ENCODE assay signal across 14 mouse cellular contexts in the genomic region with DNA sequence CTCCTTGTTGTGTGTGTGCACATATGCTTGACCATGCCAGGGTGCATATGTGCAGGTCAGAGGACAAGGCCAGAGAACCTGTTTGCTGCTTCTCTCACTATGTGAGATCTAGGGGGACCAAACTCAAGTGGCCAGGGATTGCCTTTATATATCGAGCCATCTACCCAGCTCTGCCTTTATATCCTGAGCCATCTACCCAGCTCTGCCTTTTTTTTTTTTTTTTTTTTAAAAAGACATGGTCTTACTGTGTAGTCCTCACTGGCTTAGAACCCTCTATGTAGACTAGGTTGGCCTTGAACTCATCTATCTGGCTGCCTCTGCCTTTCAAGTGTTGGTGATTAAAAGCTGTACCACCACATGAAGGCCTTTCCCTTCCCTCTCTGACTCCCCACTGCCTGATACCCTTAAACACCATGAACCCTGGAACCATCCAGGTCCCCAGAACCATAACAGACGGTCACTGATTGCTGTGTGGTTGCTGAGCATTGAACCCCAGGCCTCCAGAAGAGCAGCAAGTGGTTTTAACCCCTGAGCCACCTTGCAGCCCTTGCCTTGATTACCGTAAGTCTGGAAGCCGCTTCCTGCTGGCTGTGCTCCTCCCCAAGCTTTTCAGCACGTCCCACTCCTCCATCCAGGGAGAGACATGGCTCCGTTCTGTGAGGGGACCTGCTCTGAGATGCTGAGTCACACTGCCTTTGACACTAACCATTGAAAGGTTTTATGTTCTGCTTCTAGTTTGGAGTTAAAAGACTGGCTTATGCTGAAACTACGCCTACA. TPM values are rescaled to one million over a fixed set of nuclear protein-coding genes. Genes with fewer than 3 reads are reported as not detected.
"Had no signal": no experiment of that assay in that cellular context is flagged by ENCODE, and none has a peak within 500 bp of the region (broad histone marks: within the 10 kb centered on the region; RNA-seq: fewer than 3 reads in every experiment).

No protein-coding gene starts in this region.

- H3K4me3 ChIP-seq: kidney, embryonic 15.5 days; limb, embryonic 15.5 days; liver, embryonic 13.5 days; neural tube, embryonic 15.5 days had no signal

- ATAC-seq: midbrain, embryonic 16.5 days had no signal

- H3K27ac ChIP-seq: kidney, embryonic 15.5 days; limb, embryonic 15.5 days; liver, embryonic 13.5 days; midbrain, embryonic 12.5 days; neural tube, embryonic 15.5 days; stomach, postnatal 0 days had no signal

- DNase-seq: kidney, postnatal 14 days; liver, embryonic 13.5 days; lung, adult 18-20 months; right cerebral cortex, adult 18-20 months; right cerebral cortex, postnatal 25 days; thymus, adult 18-20 months; thymus, postnatal 25 days had no signal

- H3K27me3 ChIP-seq: kidney, embryonic 15.5 days; limb, embryonic 15.5 days; liver, embryonic 13.5 days; midbrain, embryonic 12.5 days; neural tube, embryonic 15.5 days had no signal

- H3K4me2 ChIP-seq: kidney, embryonic 15.5 days; limb, embryonic 15.5 days; liver, embryonic 13.5 days; midbrain, embryonic 12.5 days had no signal

- H3K9ac ChIP-seq: kidney, embryonic 15.5 days; limb, embryonic 15.5 days; liver, embryonic 13.5 days; midbrain, embryonic 12.5 days; neural tube, embryonic 15.5 days had no signal

- H3K9me3 ChIP-seq: kidney, embryonic 15.5 days; limb, embryonic 15.5 days; liver, embryonic 13.5 days; midbrain, embryonic 12.5 days; neural tube, embryonic 15.5 days had no signal

RNA-seq across cellular contexts. Expression of a gene that starts 41.6 kb away (rescaled TPM):
- total RNA-seq: megakaryocyte-erythroid progenitor cell, adult 5-6 weeks had no signal
- polyA plus RNA-seq: liver, embryonic 13.5 days had no signal
